Mouse (Mus musculus): ENCODE measurements at regions not wholly inside any gene's neighbourhood (a gene's known extent, or its start where the extent isn't known, plus 50 kb on each side); places are given as distances from the start of the nearest gene placed in this dataset.

DNA sequence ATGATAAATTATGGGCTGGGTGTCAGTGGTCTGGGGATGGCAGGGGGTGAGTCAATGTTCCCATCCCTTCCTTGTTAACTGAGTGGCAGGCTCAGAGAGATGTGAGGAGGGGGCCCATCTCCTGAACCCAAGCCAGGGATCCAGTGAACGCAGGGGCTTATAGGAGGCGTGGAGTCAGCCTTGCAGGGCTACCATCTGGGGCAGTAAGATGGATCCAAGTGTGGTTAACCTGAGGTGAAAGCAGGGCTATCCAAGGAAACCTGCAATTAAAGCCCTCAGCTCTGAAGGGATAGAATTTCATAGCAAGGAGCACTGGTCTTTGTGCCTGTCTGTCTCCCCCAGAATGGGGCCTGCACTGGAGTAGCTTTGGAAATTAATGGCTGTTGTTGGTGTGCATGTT is 103.3 kb upstream of the Mgmt start:
- no peaks in the 10 kb centered on the region for H3K36me3 ChIP-seq (ENCODE audit: control insufficient read depth, insufficient read depth, low read length)
- 52% methylated on average over 2 of the region's 2 CpGs for WGBS

GRCm38 (mm10) chr7:136792131-136792530 is 102.3 kb upstream of the Mgmt start:
- Histone ChIP-seq H3K36me3 (ENCODE audit: control insufficient read depth, insufficient read depth, low read length) (no peaks in the 10 kb centered on the region), H3K27me3 (replicated peaks; ENCODE audit: control insufficient read depth, insufficient read depth, low read length) (no peaks in the 10 kb centered on the region), H3K4me3 (ENCODE audit: insufficient read depth, low read depth, low read length) (no peak overlapping the region), H3K4me1 (ENCODE audit: control insufficient read depth, insufficient read depth, low read length) (no peaks in the 10 kb centered on the region), H3K27ac (ENCODE audit: insufficient read depth, low read depth, low read length) (no peak overlapping the region)
- TF ChIP-seq CTCF (conservative IDR thresholded peaks at IDR 0.05; ENCODE audit: insufficient read depth, insufficient read length, low read depth, low read length): no peak
- TF ChIP-seq POLR2A (IDR thresholded peaks at IDR 0.05; ENCODE audit: low read depth, low read length): no peak
- 71% methylated on average over 5 of the region's 5 CpGs for WGBS
- no peak for DNase-seq

More for the DNA sequence above, 103.3 kb upstream of the Mgmt start:
- Histone ChIP-seq H3K27me3 (replicated peaks; ENCODE audit: control insufficient read depth, insufficient read depth, low read length) (no peaks in the 10 kb centered on the region), H3K4me1 (ENCODE audit: control insufficient read depth, insufficient read depth, low read length) (no peaks in the 10 kb centered on the region), H3K4me3 (ENCODE audit: insufficient read depth, low read depth, low read length) (no peak overlapping the region), H3K27ac (ENCODE audit: insufficient read depth, low read depth, low read length) (no peak overlapping the region)
- TF ChIP-seq CTCF (conservative IDR thresholded peaks at IDR 0.05; ENCODE audit: insufficient read depth, insufficient read length, low read depth, low read length) (no peak), POLR2A (IDR thresholded peaks at IDR 0.05; ENCODE audit: low read depth, low read length) (no peak)
- DNase-seq: no peak

GRCm38 (mm10) chr7:136796415-136796814 is 98.0 kb upstream of the Mgmt start:
- Histone ChIP-seq H3K27ac (ENCODE audit: insufficient read depth, low read depth, low read length) (no peak overlapping the region), H3K4me1 (ENCODE audit: control insufficient read depth, insufficient read depth, low read length) (no peaks in the 10 kb centered on the region), H3K27me3 (replicated peaks; ENCODE audit: control insufficient read depth, insufficient read depth, low read length) (no peaks in the 10 kb centered on the region), H3K36me3 (ENCODE audit: control insufficient read depth, insufficient read depth, low read length) (no peaks in the 10 kb centered on the region), H3K4me3 (ENCODE audit: insufficient read depth, low read depth, low read length) (no peak overlapping the region)
- no peak for DNase-seq
- no peak for TF ChIP-seq CTCF (conservative IDR thresholded peaks at IDR 0.05; ENCODE audit: insufficient read depth, insufficient read length, low read depth, low read length)
- TF ChIP-seq POLR2A (IDR thresholded peaks at IDR 0.05; ENCODE audit: low read depth, low read length): no peak

DNA sequence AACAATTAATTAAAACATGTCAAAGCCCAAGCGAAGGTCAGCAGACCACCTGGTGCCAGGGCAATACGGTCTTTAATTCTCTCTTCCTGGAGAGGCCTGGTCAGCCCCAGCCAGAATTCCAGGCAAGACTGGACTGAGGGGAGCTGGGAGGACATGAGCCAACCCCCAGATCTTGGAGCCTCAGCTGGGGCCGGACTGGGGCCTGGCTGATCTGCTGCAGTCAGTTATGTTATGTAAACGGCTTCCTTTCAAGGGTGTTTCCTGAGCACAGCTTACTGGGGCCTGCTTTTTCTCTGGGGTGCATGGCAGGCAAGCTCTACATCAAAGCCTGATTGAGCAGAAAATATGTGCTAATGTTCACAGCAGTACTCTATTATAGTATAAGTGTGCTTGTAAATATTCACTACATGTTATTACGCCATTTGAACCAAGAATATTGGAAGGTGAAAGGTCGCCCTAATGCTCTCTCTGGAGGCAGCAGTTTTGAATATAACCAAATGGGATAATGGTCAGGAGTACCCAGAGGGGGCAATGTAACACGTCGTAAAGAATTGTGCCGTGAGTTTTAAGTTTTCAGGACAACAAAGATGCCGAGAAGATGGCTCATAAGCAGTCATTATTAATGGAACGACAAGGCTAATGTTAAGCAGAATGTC is 96.5 kb upstream of the Mgmt start:
- WGBS: 75% methylated on average over 11 of the region's 11 CpGs
- H3K4me3 ChIP-seq (ENCODE audit: insufficient read depth, low read depth, low read length): no peak overlapping the region
- no peaks in the 10 kb centered on the region for H3K4me1 ChIP-seq (ENCODE audit: control insufficient read depth, insufficient read depth, low read length)
- TF ChIP-seq CTCF (conservative IDR thresholded peaks at IDR 0.05; ENCODE audit: insufficient read depth, insufficient read length, low read depth, low read length) (no peak), POLR2A (IDR thresholded peaks at IDR 0.05; ENCODE audit: low read depth, low read length) (no peak)
- no peak overlapping the region for H3K27ac ChIP-seq (ENCODE audit: insufficient read depth, low read depth, low read length)
- H3K27me3 ChIP-seq (replicated peaks; ENCODE audit: control insufficient read depth, insufficient read depth, low read length): no peaks in the 10 kb centered on the region
- no peaks in the 10 kb centered on the region for H3K36me3 ChIP-seq (ENCODE audit: control insufficient read depth, insufficient read depth, low read length)
- no peak for DNase-seq

GRCm38 (mm10) chr7:136798605-136799004 is 95.8 kb upstream of the Mgmt start:
- TF ChIP-seq CTCF (conservative IDR thresholded peaks at IDR 0.05; ENCODE audit: insufficient read depth, insufficient read length, low read depth, low read length): no peak
- TF ChIP-seq POLR2A (IDR thresholded peaks at IDR 0.05; ENCODE audit: low read depth, low read length): no peak

GRCm38 (mm10) chr7:136807101-136807500 is 87.3 kb upstream of the Mgmt start:
- Histone ChIP-seq H3K27me3 (replicated peaks; ENCODE audit: control insufficient read depth, insufficient read depth, low read length) (no peaks in the 10 kb centered on the region), H3K4me3 (ENCODE audit: insufficient read depth, low read depth, low read length) (no peak overlapping the region), H3K27ac (ENCODE audit: insufficient read depth, low read depth, low read length) (no peak overlapping the region), H3K36me3 (ENCODE audit: control insufficient read depth, insufficient read depth, low read length) (no peaks in the 10 kb centered on the region), H3K4me1 (ENCODE audit: control insufficient read depth, insufficient read depth, low read length) (no peaks in the 10 kb centered on the region)
- TF ChIP-seq POLR2A (IDR thresholded peaks at IDR 0.05; ENCODE audit: low read depth, low read length) (no peak), CTCF (conservative IDR thresholded peaks at IDR 0.05; ENCODE audit: insufficient read depth, insufficient read length, low read depth, low read length) (no peak)
- DNase-seq: no peak
- WGBS: 82% methylated on average over 6 of the region's 6 CpGs

More at GRCm38 (mm10) chr7:136798605-136799004, 95.8 kb upstream of the Mgmt start:
- Histone ChIP-seq H3K27me3 (replicated peaks; ENCODE audit: control insufficient read depth, insufficient read depth, low read length) (no peaks in the 10 kb centered on the region), H3K27ac (ENCODE audit: insufficient read depth, low read depth, low read length) (no peak overlapping the region), H3K4me1 (ENCODE audit: control insufficient read depth, insufficient read depth, low read length) (no peaks in the 10 kb centered on the region), H3K36me3 (ENCODE audit: control insufficient read depth, insufficient read depth, low read length) (no peaks in the 10 kb centered on the region), H3K4me3 (ENCODE audit: insufficient read depth, low read depth, low read length) (no peak overlapping the region)
- 91% methylated on average over 3 of the region's 3 CpGs for WGBS
- DNase-seq: no peak

- TF ChIP-seq CTCF (conservative IDR thresholded peaks at IDR 0.05; ENCODE audit: insufficient read depth, insufficient read length, low read depth, low read length) (no peak), POLR2A (IDR thresholded peaks at IDR 0.05; ENCODE audit: low read depth, low read length) (no peak)
- H3K4me3 ChIP-seq (ENCODE audit: insufficient read depth, low read depth, low read length): no peak overlapping the region
- H3K27ac ChIP-seq (ENCODE audit: insufficient read depth, low read depth, low read length): no peak overlapping the region
- no peak for DNase-seq
- H3K36me3 ChIP-seq (ENCODE audit: control insufficient read depth, insufficient read depth, low read length): no peaks in the 10 kb centered on the region
- no peaks in the 10 kb centered on the region for H3K27me3 ChIP-seq (replicated peaks; ENCODE audit: control insufficient read depth, insufficient read depth, low read length)
- no peaks in the 10 kb centered on the region for H3K4me1 ChIP-seq (ENCODE audit: control insufficient read depth, insufficient read depth, low read length)
Measured at GRCm38 (mm10) chr7:136807968-136808367, 86.4 kb upstream of the Mgmt start.
